Mouse (Mus musculus): ENCODE data around the gene Rbm4.

DNA sequence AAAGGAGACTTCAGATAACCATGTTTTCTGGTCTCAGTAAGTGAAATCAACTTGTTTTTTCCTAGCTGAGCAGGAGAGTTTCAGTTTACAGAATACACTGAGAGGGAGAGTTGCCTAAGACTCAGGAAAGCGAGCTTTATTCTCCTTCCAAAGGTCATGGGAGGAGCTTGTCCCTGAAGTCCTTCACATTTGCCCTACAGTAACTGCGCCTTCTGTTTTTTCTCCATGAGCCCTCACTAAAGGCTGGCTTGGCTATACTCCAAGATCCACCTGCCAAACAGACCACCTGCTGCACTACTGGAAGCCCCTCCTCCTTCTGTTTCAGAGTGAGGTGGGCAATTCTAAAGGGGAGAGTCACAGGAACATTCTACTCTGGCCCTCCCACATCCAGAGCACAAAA, 42.4 kb upstream of the Rbm4 start:
- TF ChIP-seq TAL1 (IDR thresholded peaks at IDR 0.05; ENCODE audit: low read length) (no peak), GATA1 (IDR thresholded peaks at IDR 0.05; ENCODE audit: low read length) (no peak)
